Mouse (Mus musculus) forebrain, embryonic 11.5 days (tissue): ENCODE results near the gene Ascl5. TPM values are rescaled to one million over a fixed set of nuclear protein-coding genes. Genes with fewer than 3 reads are reported as not detected.

Experiments
- ATAC-seq: fragments of 200-750 bp; cut with Nextera tagmentation; replicated peaks from 2 replicates; pipeline ENCODE4 v1.8.0; 2017; ENCODE audit warnings: moderate TSS enrichment; ENCODE audit not compliant: low FRiP score
- DNase-seq: peaks from one replicate; pipeline ENCODE4 v3.0.0-alpha.2; 2017; ENCODE audit warnings: low spot score
- H3K27ac ChIP-seq: fragments of 300-500 bp; sonication (generic); 2 replicates; pipeline ENCODE4 v1.5.1; 2014; ENCODE audit warnings: low read depth, low read length
- H3K27me3 ChIP-seq: fragments of 300-500 bp; sonication (generic); 2 replicates; pipeline ENCODE4 v1.6.1; 2014; ENCODE audit warnings: mild to moderate bottlenecking, low read length, mixed read lengths; ENCODE audit not compliant: control insufficient read depth, insufficient read depth
- H3K36me3 ChIP-seq: fragments of 300-500 bp; sonication (generic); 2 replicates; pipeline ENCODE4 v1.6.1; 2014; ENCODE audit warnings: mild to moderate bottlenecking, low read length, moderate library complexity, mixed read lengths; ENCODE audit not compliant: control insufficient read depth, insufficient read depth
- H3K4me1 ChIP-seq: fragments of 300-500 bp; sonication (generic); replicated peaks from 2 replicates; pipeline ENCODE4 v1.6.1; 2014; ENCODE audit warnings: low read length, mixed read lengths; ENCODE audit not compliant: control insufficient read depth, insufficient read depth
- H3K4me2 ChIP-seq: fragments of 300-500 bp; sonication (generic); 2 replicates; pipeline ENCODE4 v1.6.1; 2014; ENCODE audit warnings: low read depth, mild to moderate bottlenecking, low read length, moderate library complexity, mixed read lengths; ENCODE audit not compliant: severe bottlenecking
- H3K4me3 ChIP-seq: fragments of 300-500 bp; sonication (generic); 2 replicates; pipeline ENCODE4 v1.5.1; 2014; ENCODE audit warnings: low read depth, low read length
- H3K9ac ChIP-seq: fragments of 300-500 bp; sonication (generic); 2 replicates; pipeline ENCODE4 v1.6.1; 2014; ENCODE audit warnings: low read length
- H3K9me3 ChIP-seq: fragments of 300-500 bp; sonication (generic); 2 replicates; pipeline ENCODE4 v1.6.1; 2016; ENCODE audit warnings: low read length, mixed read lengths; ENCODE audit not compliant: control insufficient read depth
- WGBS: fragments of 180-500 bp; shearing (Covaris S2); extraction: QIAGEN DNeasy Blood & Tissue Kit; methylation state at CpG from one replicate; pipeline ENCODE4 v1.1.7; 2014; 5-methylcytosine and 5-hydroxymethylcytosine counted together
- polyA plus RNA-seq: library from polyadenylated mRNA; unstranded; fragments of >200 nt; fragmentation: Nextera tagmentation; extraction: Ambion mirVana; gene quantifications from 2 replicates; pipeline ENCODE4 v1.2.1, GENCODE M21; 2014

Gene Ascl5
- not detected in 2 replicates for polyA plus RNA-seq

- no peaks in the 10 kb centered on the region for H3K36me3 ChIP-seq
- peak; percentile 55 for DNase-seq
- peaks cover 8% of the 10 kb centered on the region; the same call in 1 of the 2 replicates for H3K4me1 ChIP-seq
- H3K27ac ChIP-seq, result no peak within 1 kb of the TSS
- 18% methylated on average over 29 of the region's 29 CpGs for WGBS
- H3K9ac ChIP-seq, result peak within 1 kb of the TSS; percentile 39
- H3K9me3 ChIP-seq, result no peaks in the 10 kb centered on the region
- peaks cover 24% of the 10 kb centered on the region for H3K27me3 ChIP-seq
- ATAC-seq, result peak; percentile 34
- H3K4me2 ChIP-seq, result peak within 1 kb of the TSS; percentile 49
- H3K4me3 ChIP-seq, result peak within 1 kb of the TSS; percentile 31
Measured at GRCm38 (mm10) chr1:136050312-136051012, at the start of gene Ascl5. TSS of gene Ascl5 (plus strand) at chr1:136050804.

DNA sequence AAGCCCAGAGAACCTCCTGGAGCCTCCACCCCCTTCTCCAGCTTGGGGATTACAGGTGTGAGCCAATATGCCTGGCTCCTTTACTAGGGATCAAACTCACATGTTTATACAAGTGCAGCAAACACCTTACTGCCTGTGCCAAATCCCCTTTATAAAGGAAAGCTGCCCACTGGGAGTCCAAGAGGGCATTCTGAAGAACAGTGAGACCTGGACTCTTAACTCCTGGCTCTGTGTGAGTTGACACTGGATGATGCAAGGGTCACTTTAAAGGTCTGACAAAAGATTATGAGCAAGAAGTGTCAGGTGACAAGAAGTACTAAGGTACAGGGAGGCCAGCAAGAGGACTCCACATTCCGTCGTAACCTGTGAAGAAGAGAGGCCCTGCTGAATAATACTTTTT, 49.2 kb upstream of the Ascl5 start:
- DNase-seq (no peak), ATAC-seq (no peak)
- H3K27ac ChIP-seq, result no peak overlapping the region
- WGBS, result 94% methylated on average over 2 of the region's 2 CpGs
- H3K9ac ChIP-seq, result no peak overlapping the region
- H3K4me3 ChIP-seq, result no peak overlapping the region
- no peak overlapping the region for H3K4me2 ChIP-seq
- H3K9me3 ChIP-seq, result no peaks in the 10 kb centered on the region
- peaks cover 2% of the 10 kb centered on the region; the same call in 1 of the 2 replicates for H3K27me3 ChIP-seq
- H3K36me3 ChIP-seq, result no peaks in the 10 kb centered on the region
- no peaks in the 10 kb centered on the region for H3K4me1 ChIP-seq

GRCm38 (mm10) chr1:136006292-136006748, 44.3 kb upstream of the Ascl5 start, which contains the start of gene Igfn1:
TSS of gene Igfn1 (minus strand) at chr1:136006342.
- 82% methylated on average over 3 of the region's 3 CpGs for WGBS
- DNase-seq (no peak), ATAC-seq (no peak)
- peak within 1 kb of the TSS; percentile 78; the same call in 1 of the 2 replicates for H3K4me2 ChIP-seq
- H3K27ac ChIP-seq, result no peak within 1 kb of the TSS
- H3K36me3 ChIP-seq, result no peaks in the 10 kb centered on the region
- 0 out of 2 replicates have a peak, but pooled peaks cover 3% of the 10 kb centered on the region for H3K4me1 ChIP-seq
- H3K27me3 ChIP-seq, result peaks cover 5% of the 10 kb centered on the region; the same call in 1 of the 2 replicates
- peak within 1 kb of the TSS; percentile 34; the same call in 1 of the 2 replicates for H3K4me3 ChIP-seq
- no peaks in the 10 kb centered on the region for H3K9me3 ChIP-seq
- H3K9ac ChIP-seq, result no peak within 1 kb of the TSS

- 1% methylated on average over 37 of the region's 37 CpGs for WGBS
- H3K9me3 ChIP-seq, result no peaks in the 10 kb centered on the region
- peak within 1 kb of the TSS; percentile 30 for H3K9ac ChIP-seq
- no peaks in the 10 kb centered on the region for H3K36me3 ChIP-seq
- peaks cover 5% of the 10 kb centered on the region; the same call in 1 of the 2 replicates for H3K27me3 ChIP-seq
- ATAC-seq, result peak; percentile 90
- H3K4me2 ChIP-seq, result peak within 1 kb of the TSS; percentile 78
- DNase-seq, result peak; percentile 81
- 0 out of 2 replicates have a peak, but pooled peaks cover 3% of the 10 kb centered on the region for H3K4me1 ChIP-seq
- peak within 1 kb of the TSS; percentile 34 for H3K4me3 ChIP-seq
- H3K27ac ChIP-seq, result no peak within 1 kb of the TSS
Measured at GRCm38 (mm10) chr1:136007211-136008158, 43.1 kb upstream of the Ascl5 start, which contains the start of gene Tmem9. TSS of gene Tmem9 (plus strand) at chr1:136008150.

DNA sequence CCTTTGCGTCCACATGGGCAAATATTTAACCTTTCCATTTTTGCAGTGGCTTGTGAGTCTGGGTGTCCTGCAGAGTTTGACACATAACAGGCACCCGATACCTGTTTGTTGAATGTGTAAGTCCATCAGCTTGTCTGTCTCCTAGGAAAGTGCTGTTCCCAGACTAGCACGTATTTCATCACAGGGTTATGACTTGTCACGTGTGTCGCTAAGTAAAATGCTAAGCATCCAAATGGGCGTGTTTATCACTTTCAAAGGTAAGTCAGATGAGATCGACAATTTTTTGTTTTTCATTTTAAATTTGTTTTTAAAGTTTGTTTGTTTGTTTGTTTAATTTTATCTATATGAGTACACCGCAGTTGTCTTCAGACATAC, 42.5 kb upstream of the Ascl5 start:
- H3K9me3 ChIP-seq, result no peaks in the 10 kb centered on the region
- peak overlapping the region; percentile 78 for H3K4me2 ChIP-seq
- no peak overlapping the region for H3K9ac ChIP-seq
- WGBS, result 25% methylated on average over 8 of the region's 8 CpGs
- peak overlapping the region; percentile 34 for H3K4me3 ChIP-seq
- H3K4me1 ChIP-seq, result 0 out of 2 replicates have a peak, but pooled peaks cover 3% of the 10 kb centered on the region
- H3K27ac ChIP-seq, result no peak overlapping the region
- DNase-seq, result no peak
- H3K27me3 ChIP-seq, result peaks cover 5% of the 10 kb centered on the region; the same call in 1 of the 2 replicates
- ATAC-seq, result peak; percentile 24; the same call in 1 of the 2 replicates
- H3K36me3 ChIP-seq, result no peaks in the 10 kb centered on the region

- WGBS, result 84% methylated on average over 4 of the region's 4 CpGs
- no peak for ATAC-seq
- H3K9ac ChIP-seq, result no peak overlapping the region
- no peaks in the 10 kb centered on the region for H3K9me3 ChIP-seq
- H3K36me3 ChIP-seq, result no peaks in the 10 kb centered on the region
- H3K4me2 ChIP-seq, result no peak overlapping the region
- DNase-seq, result no peak
- H3K27ac ChIP-seq, result no peak overlapping the region
- peaks cover 5% of the 10 kb centered on the region; the same call in 1 of the 2 replicates for H3K27me3 ChIP-seq
- no peak overlapping the region for H3K4me3 ChIP-seq
- H3K4me1 ChIP-seq, result 0 out of 2 replicates have a peak, but pooled peaks cover 3% of the 10 kb centered on the region
Measured at GRCm38 (mm10) chr1:136010247-136010646, 40.4 kb upstream of the Ascl5 start.

GRCm38 (mm10) chr1:136013513-136013912, 37.1 kb upstream of the Ascl5 start:
- DNase-seq (no peak), ATAC-seq (no peak)
- H3K4me3 ChIP-seq, result no peak overlapping the region
- H3K9ac ChIP-seq, result no peak overlapping the region
- no peaks in the 10 kb centered on the region for H3K36me3 ChIP-seq
- no peak overlapping the region for H3K27ac ChIP-seq
- H3K9me3 ChIP-seq, result no peaks in the 10 kb centered on the region
- H3K27me3 ChIP-seq, result no peaks in the 10 kb centered on the region; the same call in 1 of the 2 replicates
- no peak overlapping the region for H3K4me2 ChIP-seq
- H3K4me1 ChIP-seq, result 0 out of 2 replicates have a peak, but pooled peaks cover 2% of the 10 kb centered on the region
- 77% methylated on average over 4 of the region's 4 CpGs for WGBS
